Mouse (Mus musculus) embryonic facial prominence, embryonic 14.5 days (tissue): ENCODE data around the gene Slc22a17. TPM values are rescaled to one million over a fixed set of nuclear protein-coding genes. Genes with fewer than 3 reads are reported as not detected.
A peak's percentile ranks its signal among the peaks of the same experiment; 100 is the strongest.

Source experiments
- ATAC-seq: fragments of 200-750 bp; cut with Nextera tagmentation; 2 replicates; pipeline ENCODE4 v1.8.0; 2017; ENCODE audit warnings: low read depth, moderate number of reproducible peaks, moderate TSS enrichment
- DNase-seq: peaks from one replicate; pipeline ENCODE4 v3.0.0-alpha.2; 2015; ENCODE audit warnings: low spot score
- H3K27ac ChIP-seq: fragments of 300-500 bp; sonication (generic); replicated peaks from 2 replicates; pipeline ENCODE4 v1.5.1; 2014; ENCODE audit warnings: low read depth, mild to moderate bottlenecking, low read length, moderate library complexity
- H3K27me3 ChIP-seq: fragments of 300-500 bp; sonication (generic); replicated peaks from 2 replicates; pipeline ENCODE4 v1.6.1; 2014; ENCODE audit warnings: low read length; ENCODE audit not compliant: control insufficient read depth, insufficient read depth
- H3K36me3 ChIP-seq: fragments of 300-500 bp; sonication (generic); 2 replicates; pipeline ENCODE4 v1.6.1; 2014; ENCODE audit warnings: low read length, mixed read lengths; ENCODE audit not compliant: control insufficient read depth, insufficient read depth
- H3K4me1 ChIP-seq: fragments of 300-500 bp; sonication (generic); 2 replicates; pipeline ENCODE4 v1.6.1; 2014; ENCODE audit warnings: antibody characterized with exemption, low read length; ENCODE audit not compliant: control insufficient read depth, insufficient read depth
- H3K4me2 ChIP-seq: fragments of 300-500 bp; sonication (generic); 2 replicates; pipeline ENCODE4 v1.6.1; 2014; ENCODE audit warnings: low read depth, mild to moderate bottlenecking, low read length, moderate library complexity, mixed read lengths
- H3K4me3 ChIP-seq: fragments of 300-500 bp; sonication (generic); 2 replicates; pipeline ENCODE4 v1.5.1; 2014; ENCODE audit warnings: low read depth, mild to moderate bottlenecking, low read length
- H3K9ac ChIP-seq: fragments of 300-500 bp; sonication (generic); 2 replicates; pipeline ENCODE4 v1.6.1; 2014; ENCODE audit warnings: low read depth, mild to moderate bottlenecking, low read length, moderate library complexity, mixed read lengths
- H3K9me3 ChIP-seq: fragments of 300-500 bp; sonication (generic); 2 replicates; pipeline ENCODE4 v1.6.1; 2016; ENCODE audit warnings: low read length; ENCODE audit not compliant: control insufficient read depth
- WGBS: fragments of 180-500 bp; shearing (Covaris S2); extraction: QIAGEN DNeasy Blood & Tissue Kit; methylation state at CpG from one replicate; pipeline ENCODE4 v1.1.7; 2014; 5-methylcytosine and 5-hydroxymethylcytosine counted together
- polyA plus RNA-seq: library from polyadenylated mRNA; unstranded; fragments of >200 nt; fragmentation: Nextera tagmentation; extraction: Ambion mirVana; gene quantifications from 2 replicates; pipeline ENCODE4 v1.2.1, GENCODE M21; 2014

Slc22a17 gene
- polyA plus RNA-seq, 1 experiment from 2014 or later, result 42.4 TPM

DNA sequence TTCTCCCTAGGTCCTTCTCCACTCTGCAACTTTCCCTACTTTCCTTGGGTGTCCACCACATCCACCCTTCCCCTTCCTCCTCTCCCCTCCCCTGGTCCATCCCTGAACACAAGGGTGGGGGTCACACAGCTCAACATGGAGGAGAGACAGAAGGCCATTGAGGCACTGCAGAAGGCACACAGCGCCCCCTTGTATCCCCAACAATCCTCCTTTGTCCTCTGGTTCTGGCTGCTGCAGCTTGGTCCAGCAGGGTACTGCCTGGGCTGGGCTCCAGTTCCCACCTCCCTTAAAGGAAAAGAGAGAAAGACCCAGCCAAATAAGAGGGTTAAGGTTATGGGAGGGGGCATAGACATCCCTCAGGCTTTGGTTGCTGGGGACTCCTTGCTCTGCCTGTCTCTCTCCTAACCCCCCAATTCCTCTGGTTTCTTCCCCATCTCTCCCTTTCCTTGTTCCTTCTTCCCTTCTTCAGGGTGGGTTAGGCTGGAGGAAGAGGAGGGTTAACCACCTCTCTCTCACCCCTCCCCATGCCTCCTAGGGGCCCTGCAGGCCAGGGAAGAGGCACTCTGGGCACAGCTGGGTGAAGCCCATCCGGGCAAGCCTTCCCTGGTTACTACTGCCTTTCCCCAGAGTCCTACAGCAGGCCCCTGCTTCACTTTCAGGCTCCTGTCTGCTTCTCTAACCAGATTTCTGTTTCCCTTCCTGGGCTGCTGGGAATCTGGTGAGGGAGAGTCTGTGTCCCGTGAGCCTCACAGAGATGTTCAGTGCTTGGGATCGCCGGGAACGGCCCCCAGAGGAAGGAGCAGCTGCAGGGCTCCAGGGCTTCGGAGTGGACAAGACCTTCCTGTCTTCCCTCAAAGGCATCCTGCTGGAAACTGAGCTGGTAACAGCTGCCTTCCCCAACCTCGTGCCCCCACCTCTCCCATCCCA is 23.2 kb upstream of the Slc22a17 start, which contains the start of gene Cmtm5:
TSS of gene Cmtm5 (plus strand) at position 358 of the 927 bp plus-strand sequence.
- H3K36me3 ChIP-seq, result no peaks in the 10 kb centered on the region
- WGBS, result 11% methylated on average over 8 of the region's 8 CpGs
- H3K27me3 ChIP-seq, result no peaks in the 10 kb centered on the region
- H3K4me2 ChIP-seq, result peak within 1 kb of the TSS; percentile 25
- H3K9ac ChIP-seq, result peak within 1 kb of the TSS; percentile 39; the same call in 1 of the 2 replicates
- H3K4me1 ChIP-seq, result peaks cover 9% of the 10 kb centered on the region
- ATAC-seq, result peak; percentile 44
- DNase-seq, result peak; percentile 75
- H3K27ac ChIP-seq, result peak within 1 kb of the TSS; percentile 82
- no peak within 1 kb of the TSS for H3K4me3 ChIP-seq
- no peaks in the 10 kb centered on the region for H3K9me3 ChIP-seq

DNA sequence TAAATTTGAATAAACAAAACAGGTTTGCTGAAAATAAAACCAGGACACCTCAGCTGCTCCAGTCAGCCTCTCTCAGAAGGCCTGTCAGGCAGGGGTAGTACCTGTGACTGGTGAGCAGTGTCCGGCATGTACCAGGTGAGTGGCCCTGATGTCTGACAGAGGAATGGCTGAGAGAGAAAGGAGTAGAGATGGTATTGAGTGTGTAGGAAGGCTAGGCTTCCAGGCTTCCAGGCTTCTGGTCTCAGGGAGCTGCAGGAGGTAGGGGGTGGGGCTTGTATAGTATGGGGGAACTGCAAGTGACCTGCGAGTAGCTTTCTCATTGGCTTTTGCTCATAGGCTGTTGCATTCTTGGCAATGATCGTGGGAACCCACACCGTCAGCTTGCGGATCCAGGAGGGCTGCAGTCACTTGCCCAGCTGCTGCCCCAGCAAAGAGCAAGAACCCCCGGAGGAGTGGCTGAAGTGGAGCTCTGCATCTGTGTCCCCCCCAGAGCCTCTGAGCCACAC is 19.8 kb upstream of the Slc22a17 start, which contains the start of gene Il25:
TSS of gene Il25 (plus strand) at position 51 of the 506 bp plus-strand sequence.
- H3K27me3 ChIP-seq, result no peaks in the 10 kb centered on the region
- peak; percentile 86 for DNase-seq
- ATAC-seq, result peak; percentile 47
- no peak within 1 kb of the TSS for H3K4me2 ChIP-seq
- no peaks in the 10 kb centered on the region for H3K9me3 ChIP-seq
- 21% methylated on average over 5 of the region's 6 CpGs for WGBS
- H3K4me3 ChIP-seq, result no peak within 1 kb of the TSS
- H3K27ac ChIP-seq, result no peak within 1 kb of the TSS
- H3K4me1 ChIP-seq, result peaks cover 22% of the 10 kb centered on the region
- no peaks in the 10 kb centered on the region for H3K36me3 ChIP-seq
- no peak within 1 kb of the TSS; the same call in 1 of the 2 replicates for H3K9ac ChIP-seq

DNA sequence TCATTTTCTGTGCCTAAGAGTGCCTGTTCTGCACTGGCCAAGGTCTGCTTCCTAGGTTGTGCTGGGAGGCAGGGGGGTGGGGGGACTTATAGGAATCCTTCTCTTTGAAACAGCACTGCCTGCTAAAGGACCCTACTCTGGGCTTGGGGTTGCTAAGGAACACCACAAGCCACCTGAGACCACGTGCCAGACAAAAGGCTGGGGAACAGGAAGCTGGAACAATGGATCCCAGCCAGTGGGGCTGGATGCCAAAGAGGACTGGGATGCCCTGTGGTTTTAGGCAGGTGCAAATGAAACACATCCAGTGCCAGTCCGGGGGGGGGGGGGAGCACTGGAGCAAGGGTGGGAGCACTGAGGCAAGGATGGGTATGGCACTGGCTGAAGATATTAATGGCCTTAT is 17.5 kb upstream of the Slc22a17 start:
- no peak overlapping the region for H3K27ac ChIP-seq
- no peaks in the 10 kb centered on the region for H3K9me3 ChIP-seq
- ATAC-seq, result no peak
- 20% methylated on average over 2 of the region's 2 CpGs for WGBS
- H3K4me2 ChIP-seq, result no peak overlapping the region
- peaks cover 27% of the 10 kb centered on the region for H3K4me1 ChIP-seq
- H3K36me3 ChIP-seq, result no peaks in the 10 kb centered on the region
- no peak overlapping the region for H3K9ac ChIP-seq
- no peak overlapping the region for H3K4me3 ChIP-seq
- H3K27me3 ChIP-seq, result no peaks in the 10 kb centered on the region
- peak; percentile 69 for DNase-seq

DNA sequence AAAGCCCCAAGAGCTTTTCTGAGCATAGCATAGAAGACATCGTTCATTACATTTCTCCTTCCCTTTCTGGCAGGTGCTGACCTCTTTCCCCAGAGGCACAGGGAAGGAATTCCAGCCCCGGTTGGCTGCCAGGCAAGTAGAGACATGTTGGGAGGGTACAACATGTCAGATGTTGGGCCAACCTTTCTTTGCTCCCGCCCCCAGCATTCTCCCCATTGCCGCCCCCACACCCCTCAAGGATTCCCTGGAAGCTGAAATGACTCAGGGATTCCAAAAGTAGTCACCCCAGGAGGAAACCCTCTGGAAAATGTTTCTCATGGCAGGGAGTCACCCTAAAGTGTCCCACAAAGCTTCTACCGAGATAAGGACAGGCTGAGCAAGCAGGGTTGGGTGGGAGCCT is 16.9 kb upstream of the Slc22a17 start:
- H3K4me3 ChIP-seq, result no peak overlapping the region
- no peaks in the 10 kb centered on the region for H3K27me3 ChIP-seq
- no peaks in the 10 kb centered on the region for H3K9me3 ChIP-seq
- DNase-seq (peak; percentile 22), ATAC-seq (no peak)
- H3K36me3 ChIP-seq, result no peaks in the 10 kb centered on the region
- WGBS, result 52% methylated on average over 5 of the region's 5 CpGs
- no peak overlapping the region for H3K9ac ChIP-seq
- H3K4me1 ChIP-seq, result peaks cover 27% of the 10 kb centered on the region
- H3K4me2 ChIP-seq, result no peak overlapping the region
- no peak overlapping the region for H3K27ac ChIP-seq

DNA sequence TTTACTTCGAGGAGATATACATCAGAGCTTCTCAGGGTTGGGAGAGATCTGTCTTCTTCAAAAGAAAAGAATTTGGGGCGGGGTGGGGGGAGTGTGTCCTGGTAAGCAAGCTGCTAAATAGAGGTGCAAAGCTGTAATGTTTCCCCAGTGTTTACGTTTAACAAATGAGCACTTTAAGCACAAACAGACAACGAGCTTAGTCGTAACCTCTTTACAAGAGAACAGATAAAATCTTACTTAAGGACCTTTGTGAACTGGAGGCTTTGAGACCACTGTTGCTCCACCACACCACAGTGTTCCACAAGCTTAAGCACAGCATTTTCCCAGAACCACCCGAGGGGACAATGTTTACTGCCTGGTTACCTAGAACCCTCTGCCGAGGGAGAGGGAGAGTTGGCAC is 14.4 kb upstream of the Slc22a17 start:
- H3K36me3 ChIP-seq, result peaks cover 9% of the 10 kb centered on the region
- WGBS, result 12% methylated on average over 7 of the region's 7 CpGs
- H3K4me1 ChIP-seq, result peaks cover 30% of the 10 kb centered on the region
- peak overlapping the region; percentile 69 for H3K4me2 ChIP-seq
- H3K9me3 ChIP-seq, result 0 out of 2 replicates have a peak, but pooled peaks cover under 1% of the 10 kb centered on the region
- H3K4me3 ChIP-seq, result peak overlapping the region; percentile 50
- peak overlapping the region; percentile 99 for H3K27ac ChIP-seq
- H3K9ac ChIP-seq, result peak overlapping the region; percentile 88
- no peak for ATAC-seq
- H3K27me3 ChIP-seq, result no peaks in the 10 kb centered on the region
- DNase-seq, result no peak

DNA sequence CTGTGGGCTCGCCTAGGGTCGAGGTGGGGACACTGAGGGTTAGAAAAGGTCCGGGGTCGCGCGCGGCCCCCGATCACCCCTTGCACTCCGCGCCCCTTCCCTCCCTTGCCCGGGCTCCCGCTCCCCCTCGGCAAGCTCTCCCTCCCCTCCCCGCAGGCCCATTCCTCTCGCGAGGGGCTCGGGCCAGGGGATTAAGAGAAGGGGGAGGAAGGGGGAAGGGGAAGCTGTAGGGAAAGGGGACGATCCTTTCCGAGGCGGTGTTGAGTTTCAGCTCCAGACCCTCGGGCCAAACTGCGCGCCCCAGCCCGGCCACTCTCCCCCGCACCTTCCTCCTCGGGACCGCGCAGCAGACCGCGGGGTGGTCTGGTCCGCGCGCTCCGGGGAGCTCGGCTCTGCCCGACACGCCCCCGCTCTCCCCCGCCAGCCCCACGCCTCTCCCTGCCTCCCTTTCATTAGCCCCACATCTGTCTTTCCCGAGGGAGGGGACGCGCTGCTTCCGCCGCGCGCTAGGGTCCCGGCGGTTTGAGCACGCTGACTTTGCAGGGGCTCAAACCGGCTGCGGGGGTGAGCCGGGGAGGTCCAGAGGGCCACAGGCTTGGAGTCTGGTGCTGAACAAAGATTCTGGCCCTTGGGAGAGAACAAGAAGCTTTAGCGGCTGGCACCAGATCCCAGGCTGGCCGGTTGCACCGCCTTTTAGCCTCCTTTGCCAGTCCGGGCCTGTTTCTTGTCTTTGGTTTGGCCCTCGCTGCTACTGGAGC is 13.6 kb upstream of the Slc22a17 start:
- DNase-seq (peak; percentile 94), ATAC-seq (peak; percentile 75)
- H3K4me1 ChIP-seq, result peaks cover 30% of the 10 kb centered on the region
- peak overlapping the region; percentile 99 for H3K27ac ChIP-seq
- H3K36me3 ChIP-seq, result peaks cover 16% of the 10 kb centered on the region
- peaks cover 8% of the 10 kb centered on the region for H3K9me3 ChIP-seq
- H3K9ac ChIP-seq, result peak overlapping the region; percentile 88
- H3K4me2 ChIP-seq, result peak overlapping the region; percentile 69
- WGBS, result under 1% methylated on average over 26 of the region's 58 CpGs
- no peaks in the 10 kb centered on the region for H3K27me3 ChIP-seq
- peak overlapping the region; percentile 50 for H3K4me3 ChIP-seq

DNA sequence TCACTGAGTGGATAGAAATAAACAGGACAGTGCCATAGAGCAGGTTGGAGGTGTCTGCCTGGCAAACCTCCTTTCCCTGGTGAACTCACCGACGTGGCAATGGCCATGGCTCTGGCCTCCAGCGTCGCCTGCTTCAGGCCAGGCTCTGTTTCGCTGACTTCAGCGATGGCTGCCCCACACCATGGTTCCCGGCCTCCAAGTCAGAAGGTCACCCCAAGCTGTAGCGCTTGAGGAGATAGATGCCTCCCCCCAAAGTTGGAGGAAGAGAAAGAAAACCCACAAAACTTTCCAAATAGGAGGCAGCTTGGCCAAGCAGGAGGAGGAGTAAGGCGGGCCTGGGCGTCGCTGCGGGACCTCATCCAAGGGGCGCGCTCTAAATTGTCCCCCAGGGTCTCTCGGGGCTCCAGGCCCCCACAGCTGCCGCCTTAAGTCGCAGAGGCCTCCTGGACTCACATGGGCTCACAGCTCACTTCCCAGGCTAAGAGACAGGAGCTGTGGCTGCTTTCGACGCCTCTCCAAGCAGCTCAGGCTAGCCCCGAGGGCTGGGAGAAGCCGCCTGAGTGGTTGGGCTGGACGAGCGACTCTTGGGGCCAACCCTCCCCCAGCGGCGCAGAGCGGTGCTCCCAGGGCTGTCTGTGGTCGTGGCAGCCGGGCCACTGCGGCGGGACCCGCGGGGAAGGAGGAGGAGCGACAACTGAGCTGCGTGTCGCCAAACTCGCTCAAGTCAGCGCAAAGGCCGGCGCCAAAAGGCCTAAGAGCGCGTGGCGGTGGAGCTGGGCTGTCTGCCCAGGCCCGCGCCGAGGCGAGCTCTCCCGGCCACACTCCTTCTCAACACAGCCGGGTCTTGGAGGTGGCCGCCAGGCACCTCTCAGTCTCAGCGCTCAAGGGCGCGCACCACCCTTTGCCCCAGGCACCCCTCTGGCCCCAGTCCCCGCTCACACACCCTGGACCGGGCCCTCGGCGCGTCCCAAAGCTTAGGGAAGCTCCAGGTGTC is 12.7 kb upstream of the Slc22a17 start, which contains the start of gene Efs:
TSS of gene Efs (minus strand) at position 778 of the 994 bp plus-strand sequence.
- H3K27ac ChIP-seq, result peak within 1 kb of the TSS; percentile 99
- H3K9me3 ChIP-seq, result peaks cover 17% of the 10 kb centered on the region
- 2% methylated on average over 39 of the region's 57 CpGs for WGBS
- peak within 1 kb of the TSS; percentile 88 for H3K9ac ChIP-seq
- H3K4me1 ChIP-seq, result peaks cover 30% of the 10 kb centered on the region
- H3K27me3 ChIP-seq, result no peaks in the 10 kb centered on the region
- peak; percentile 64 for ATAC-seq
- H3K4me2 ChIP-seq, result peak within 1 kb of the TSS; percentile 69
- DNase-seq, result peak; percentile 88
- H3K36me3 ChIP-seq, result peaks cover 26% of the 10 kb centered on the region
- H3K4me3 ChIP-seq, result peak within 1 kb of the TSS; percentile 50
